Mouse (Mus musculus) bone marrow macrophage, adult 2 months (primary cell): ENCODE measurements around the gene Csrnp3.

Experiments
- CTCF ChIP-seq: IDR thresholded peaks from 2 replicates; pipeline ENCODE4 v1.5.1; 2012; ENCODE audit warnings: low read depth, mild to moderate bottlenecking, low read length, moderate library complexity
- POLR2A ChIP-seq: IDR thresholded peaks from 2 replicates; pipeline ENCODE4 v1.6.1; 2012; ENCODE audit warnings: mild to moderate bottlenecking, low read depth, low read length, borderline replicate concordance

DNA sequence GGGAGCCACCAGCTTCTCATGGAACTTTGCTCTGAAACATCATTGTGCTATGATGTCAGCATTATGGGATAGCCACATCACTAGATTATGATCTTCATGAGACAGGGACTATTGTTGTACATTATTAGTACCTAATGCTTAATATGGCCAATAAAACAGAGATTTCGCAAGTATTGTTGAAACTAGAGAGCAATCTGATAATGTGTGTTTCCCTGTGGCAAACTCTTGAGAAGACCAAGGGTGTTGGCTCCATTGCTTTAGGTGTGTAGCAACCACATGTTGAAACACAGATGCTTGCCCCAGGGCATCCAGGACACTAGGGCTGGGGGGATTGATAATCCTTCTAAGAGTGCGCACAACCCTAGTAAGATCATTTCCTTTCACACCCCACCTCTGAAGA lies 235.2 kb downstream of the Csrnp3 start:
- no peak for TF ChIP-seq CTCF
- no peak for TF ChIP-seq POLR2A
